Mouse (Mus musculus): ENCODE results near the gene Boll.

DNA sequence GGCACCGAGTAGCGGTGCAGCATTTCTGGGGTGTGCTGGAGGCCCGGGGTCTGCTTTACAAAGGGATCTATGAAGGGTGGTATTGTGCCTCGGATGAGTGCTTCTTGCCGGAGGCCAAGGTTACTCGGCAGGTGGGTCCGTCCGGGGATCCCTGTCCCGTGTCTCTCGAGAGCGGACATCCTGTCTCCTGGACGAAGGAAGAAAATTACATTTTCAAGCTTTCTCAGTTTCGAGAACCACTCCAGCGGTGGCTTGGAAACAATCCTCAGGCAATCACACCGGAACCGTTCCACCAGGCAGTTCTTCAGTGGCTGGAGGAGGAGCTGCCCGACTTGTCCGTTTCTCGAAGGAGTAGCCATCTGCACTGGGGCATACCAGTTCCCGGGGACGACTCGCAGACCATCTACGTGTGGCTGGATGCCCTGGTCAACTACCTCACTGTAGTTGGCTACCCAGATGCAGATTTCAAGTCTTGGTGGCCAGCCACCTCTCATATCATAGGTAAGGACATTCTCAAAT is 125.6 kb downstream of the Boll start:
- no peak for TF ChIP-seq HCFC1 (IDR thresholded peaks at IDR 0.05; ENCODE audit: borderline replicate concordance, insufficient read depth, low read length)
- TF ChIP-seq ZC3H11A (IDR thresholded peaks at IDR 0.05; ENCODE audit: borderline replicate concordance, low read depth, low read length) = no peak
- TF ChIP-seq MAFK (IDR thresholded peaks at IDR 0.05; ENCODE audit: insufficient read depth, low read depth, low read length) = no peak
- no peak for TF ChIP-seq ZNF384 (IDR thresholded peaks at IDR 0.05; ENCODE audit: low read depth, low read length)
- TF ChIP-seq CHD2 (IDR thresholded peaks at IDR 0.05; ENCODE audit: low read depth, low read length) = 0 out of 2 replicates have a peak, but pooled peaks have one; percentile 38
